Mouse (Mus musculus): ENCODE results near the gene Olfr598. TPM values are rescaled to one million over a fixed set of nuclear protein-coding genes. Genes with fewer than 3 reads are reported as not detected.
"Not testable (repeated sequence)": the region's sequence is repeated elsewhere in the genome, so short reads cannot be mapped to it uniquely, and the experiment has no call there.

The Olfr598 gene
- polyA plus RNA-seq (2016; fragmentation: Nextera tagmentation; extraction: Ambion mirVana), result not detected in 2 replicates

DNA sequence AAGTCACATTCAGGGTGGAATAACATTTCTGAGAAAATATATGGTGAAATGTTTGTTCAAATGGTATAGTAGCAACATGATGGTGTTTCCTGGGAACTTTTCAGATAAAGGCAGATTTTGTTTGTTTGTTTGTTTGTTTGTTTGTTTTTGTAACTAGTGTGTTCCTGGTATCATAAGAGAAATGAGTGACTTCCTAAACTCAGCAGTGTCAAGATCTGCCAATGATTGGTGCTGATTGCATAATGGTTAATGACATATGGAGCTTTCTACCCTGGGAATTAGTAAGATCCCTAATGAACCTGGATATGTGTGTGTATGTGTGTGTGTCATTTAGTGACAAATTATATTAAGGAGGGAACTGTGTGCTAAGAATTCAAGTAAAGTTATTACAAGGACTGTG is at the start of gene Olfr598:
Gene Olfr598 (plus strand): TSS at position 301 of the 400 bp plus-strand sequence.
- Histone ChIP-seq H3K4me1 (no peaks in the 10 kb centered on the region), H3K9ac (replicated peaks) (no peak within 1 kb of the TSS), H3K4me2 (replicated peaks) (no peak within 1 kb of the TSS), H3K9me3 (no peaks in the 10 kb centered on the region), H3K36me3 (no peaks in the 10 kb centered on the region), H3K27ac (replicated peaks) (no peak within 1 kb of the TSS), H3K4me3 (no peak within 1 kb of the TSS), H3K27me3 (no peaks in the 10 kb centered on the region)
- ATAC-seq (ENCODE audit: low FRiP score, low read depth), result no peak

- H3K4me1 ChIP-seq; H3K4me2 ChIP-seq (replicated peaks); H3K27ac ChIP-seq (replicated peaks); H3K9ac ChIP-seq (replicated peaks); ATAC-seq (ENCODE audit: low FRiP score, low read depth); H3K9me3 ChIP-seq; H3K27me3 ChIP-seq; H3K4me3 ChIP-seq; H3K36me3 ChIP-seq: not testable (repeated sequence)
- WGBS, result 94% methylated on average over 2 of the region's 2 CpGs
Observed at GRCm38 (mm10) chr7:103305348-103305747, 18.0 kb upstream of the Olfr598 start, which contains the start of gene Olfr596. Gene Olfr596, plus strand, starts transcription at chr7:103305648.

GRCm38 (mm10) chr7:103316015-103316414 is 7.4 kb upstream of the Olfr598 start, which contains the start of gene Olfr597:
Gene Olfr597, plus strand, starts transcription at chr7:103316315.
- not testable (repeated sequence) for H3K27ac ChIP-seq (replicated peaks); H3K9me3 ChIP-seq; H3K36me3 ChIP-seq; H3K4me3 ChIP-seq; H3K27me3 ChIP-seq; ATAC-seq (ENCODE audit: low FRiP score, low read depth); H3K9ac ChIP-seq (replicated peaks); H3K4me1 ChIP-seq; H3K4me2 ChIP-seq (replicated peaks)
- 92% methylated on average over 2 of the region's 2 CpGs for WGBS

DNA sequence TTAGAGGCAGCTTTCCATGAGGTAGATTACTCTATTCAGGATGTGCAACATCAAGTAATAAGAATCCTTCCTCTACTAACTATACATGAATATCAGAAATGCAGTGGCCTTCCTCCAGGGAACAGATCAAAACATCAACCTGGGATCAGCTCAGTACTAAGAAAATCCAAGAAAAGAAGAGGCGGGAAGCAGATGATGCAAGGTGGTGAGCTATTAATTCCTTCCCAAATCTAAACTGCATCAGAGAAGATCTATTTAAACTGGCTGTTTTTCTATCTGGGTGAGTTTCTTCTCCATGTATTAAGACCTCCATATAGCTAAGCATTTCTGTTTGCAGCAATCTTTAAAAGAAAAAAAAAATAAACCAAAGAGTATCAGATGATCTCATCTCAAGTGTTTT is 12.2 kb downstream of the Olfr598 start, which contains the start of gene Olfr599:
Gene Olfr599 (plus strand): TSS at position 301 of the 400 bp plus-strand sequence.
- ATAC-seq (ENCODE audit: low FRiP score, low read depth), result no peak
- Histone ChIP-seq H3K27ac (replicated peaks) (no peak within 1 kb of the TSS), H3K4me3 (no peak within 1 kb of the TSS), H3K27me3 (no peaks in the 10 kb centered on the region), H3K4me2 (replicated peaks) (no peak within 1 kb of the TSS), H3K9me3 (no peaks in the 10 kb centered on the region), H3K9ac (replicated peaks) (no peak within 1 kb of the TSS), H3K4me1 (no peaks in the 10 kb centered on the region), H3K36me3 (no peaks in the 10 kb centered on the region)
- WGBS, result 92% methylated on average over 1 of the region's 1 CpGs

DNA sequence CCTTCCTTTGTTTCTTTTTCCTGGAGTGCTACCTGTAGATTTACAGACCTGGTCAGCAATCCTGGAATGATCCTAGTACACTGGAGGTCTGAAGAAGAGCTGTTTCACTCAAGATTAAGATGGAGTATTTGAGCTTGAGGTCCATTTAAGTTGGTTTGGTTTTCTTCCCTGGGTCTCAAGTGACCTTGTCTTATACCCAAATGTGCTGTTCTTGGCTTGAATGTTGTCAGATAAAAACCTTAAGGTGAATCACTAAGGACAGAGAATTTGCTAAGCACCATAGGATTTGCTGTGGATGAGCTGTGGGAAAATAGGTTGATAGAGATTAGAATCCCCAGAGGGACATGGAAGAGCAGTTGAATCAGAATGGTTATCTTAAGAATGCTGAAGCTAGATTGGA is 26.2 kb downstream of the Olfr598 start, which contains the start of gene Olfr600:
Gene Olfr600 (minus strand): TSS at position 101 of the 400 bp plus-strand sequence.
- no peaks in the 10 kb centered on the region for H3K36me3 ChIP-seq
- H3K4me1 ChIP-seq, result no peaks in the 10 kb centered on the region
- no peak within 1 kb of the TSS for H3K9ac ChIP-seq (replicated peaks)
- no peaks in the 10 kb centered on the region for H3K27me3 ChIP-seq
- no peak for ATAC-seq (ENCODE audit: low FRiP score, low read depth)
- no peak within 1 kb of the TSS for H3K4me3 ChIP-seq
- no peak within 1 kb of the TSS for H3K27ac ChIP-seq (replicated peaks)
- H3K9me3 ChIP-seq, result no peaks in the 10 kb centered on the region
- H3K4me2 ChIP-seq (replicated peaks), result no peak within 1 kb of the TSS

- WGBS, result 96% methylated on average over 1 of the region's 1 CpGs
- Histone ChIP-seq H3K27me3 (no peaks in the 10 kb centered on the region), H3K9me3 (no peaks in the 10 kb centered on the region), H3K4me3 (no peak within 1 kb of the TSS), H3K4me2 (replicated peaks) (no peak within 1 kb of the TSS), H3K36me3 (no peaks in the 10 kb centered on the region), H3K4me1 (no peaks in the 10 kb centered on the region), H3K9ac (replicated peaks) (no peak within 1 kb of the TSS), H3K27ac (replicated peaks) (no peak within 1 kb of the TSS)
- ATAC-seq (ENCODE audit: low FRiP score, low read depth), result no peak
Observed at GRCm38 (mm10) chr7:103362555-103362954, 39.2 kb downstream of the Olfr598 start, which contains the start of gene Olfr601. Gene Olfr601, minus strand, starts transcription at chr7:103362655.

Other genes starting within 250 kb of the Olfr598 start
- not detected in 2 replicates for gene Olfr584, start 241.7 kb upstream of the Olfr598 start, polyA plus RNA-seq (2016; fragmentation: Nextera tagmentation; extraction: Ambion mirVana)
- gene Olfr585, start 225.8 kb upstream of the Olfr598 start, polyA plus RNA-seq (2016; fragmentation: Nextera tagmentation; extraction: Ambion mirVana), result not detected in 2 replicates
- gene Olfr586, start 197.9 kb upstream of the Olfr598 start, polyA plus RNA-seq (2016; fragmentation: Nextera tagmentation; extraction: Ambion mirVana), result not detected in 2 replicates
- gene Olfr588-ps1, start 182.7 kb upstream of the Olfr598 start, polyA plus RNA-seq (2016; fragmentation: Nextera tagmentation; extraction: Ambion mirVana), result not detected in 2 replicates
- not detected in 2 replicates for gene Olfr589, start 167.2 kb upstream of the Olfr598 start, polyA plus RNA-seq (2016; fragmentation: Nextera tagmentation; extraction: Ambion mirVana)
- gene Olfr591, start 145.2 kb upstream of the Olfr598 start, polyA plus RNA-seq (2016; fragmentation: Nextera tagmentation; extraction: Ambion mirVana), result not detected in 2 replicates
- not detected in 2 replicates for gene Olfr592, start 138.8 kb upstream of the Olfr598 start, polyA plus RNA-seq (2016; fragmentation: Nextera tagmentation; extraction: Ambion mirVana)
- gene Olfr593, start 111.7 kb upstream of the Olfr598 start, polyA plus RNA-seq (2016; fragmentation: Nextera tagmentation; extraction: Ambion mirVana), result not detected in 2 replicates
- not detected in 2 replicates for gene Olfr594, start 106.6 kb upstream of the Olfr598 start, polyA plus RNA-seq (2016; fragmentation: Nextera tagmentation; extraction: Ambion mirVana)
- not detected in 2 replicates for gene Usp17ld, start 71.1 kb upstream of the Olfr598 start, polyA plus RNA-seq (2016; fragmentation: Nextera tagmentation; extraction: Ambion mirVana)
- not detected in 2 replicates for gene Olfr596, start 17.9 kb upstream of the Olfr598 start, polyA plus RNA-seq (2016; fragmentation: Nextera tagmentation; extraction: Ambion mirVana)
- gene Olfr597, start 7.3 kb upstream of the Olfr598 start, polyA plus RNA-seq (2016; fragmentation: Nextera tagmentation; extraction: Ambion mirVana), result not detected in 2 replicates
- gene Olfr599, start 12.3 kb downstream of the Olfr598 start, polyA plus RNA-seq (2016; fragmentation: Nextera tagmentation; extraction: Ambion mirVana), result not detected in 2 replicates
- not detected in 2 replicates for gene Olfr600, start 26.1 kb downstream of the Olfr598 start, polyA plus RNA-seq (2016; fragmentation: Nextera tagmentation; extraction: Ambion mirVana)
- not detected in 2 replicates for gene Olfr601, start 39.1 kb downstream of the Olfr598 start, polyA plus RNA-seq (2016; fragmentation: Nextera tagmentation; extraction: Ambion mirVana)
- gene Olfr603, start 62.6 kb downstream of the Olfr598 start, polyA plus RNA-seq (2016; fragmentation: Nextera tagmentation; extraction: Ambion mirVana), result not detected in 2 replicates
- not detected in 2 replicates for gene Usp17lc, start 91.5 kb downstream of the Olfr598 start, polyA plus RNA-seq (2016; fragmentation: Nextera tagmentation; extraction: Ambion mirVana)
- gene Olfr605, start 121.9 kb downstream of the Olfr598 start, polyA plus RNA-seq (2016; fragmentation: Nextera tagmentation; extraction: Ambion mirVana), result not detected in 2 replicates
- gene Olfr606, start 125.5 kb downstream of the Olfr598 start, polyA plus RNA-seq (2016; fragmentation: Nextera tagmentation; extraction: Ambion mirVana), result not detected in 2 replicates
- not detected in 2 replicates for gene Olfr607, start 140.6 kb downstream of the Olfr598 start, polyA plus RNA-seq (2016; fragmentation: Nextera tagmentation; extraction: Ambion mirVana)
- not detected in 2 replicates for gene Olfr608, start 146.3 kb downstream of the Olfr598 start, polyA plus RNA-seq (2016; fragmentation: Nextera tagmentation; extraction: Ambion mirVana)
- not detected in 2 replicates for gene Olfr609, start 174.5 kb downstream of the Olfr598 start, polyA plus RNA-seq (2016; fragmentation: Nextera tagmentation; extraction: Ambion mirVana)
- not detected in 2 replicates for gene Olfr610, start 188.6 kb downstream of the Olfr598 start, polyA plus RNA-seq (2016; fragmentation: Nextera tagmentation; extraction: Ambion mirVana)
- not detected in 2 replicates for gene Olfr611, start 197.3 kb downstream of the Olfr598 start, polyA plus RNA-seq (2016; fragmentation: Nextera tagmentation; extraction: Ambion mirVana)
- not detected in 2 replicates for gene Olfr612, start 219.1 kb downstream of the Olfr598 start, polyA plus RNA-seq (2016; fragmentation: Nextera tagmentation; extraction: Ambion mirVana)
- gene Olfr613, start 224.5 kb downstream of the Olfr598 start, polyA plus RNA-seq (2016; fragmentation: Nextera tagmentation; extraction: Ambion mirVana), result not detected in 2 replicates
- not detected in 2 replicates for gene Olfr615, start 232.5 kb downstream of the Olfr598 start, polyA plus RNA-seq (2016; fragmentation: Nextera tagmentation; extraction: Ambion mirVana)
- not detected in 2 replicates for gene Olfr616, start 245.6 kb downstream of the Olfr598 start, polyA plus RNA-seq (2016; fragmentation: Nextera tagmentation; extraction: Ambion mirVana)
- gene Olfr617, start 249.5 kb downstream of the Olfr598 start, polyA plus RNA-seq (2016; fragmentation: Nextera tagmentation; extraction: Ambion mirVana), result not detected in 2 replicates

Measured in midbrain, embryonic 12.5 days (tissue).